Mouse (Mus musculus) brain, embryonic 14.5 days (tissue): Measurements from ENCODE around the gene Ubn1.

Experiments
- CTCF ChIP-seq: fragments of 200-500 bp; IDR thresholded peaks from 2 replicates; pipeline ENCODE4 v1.5.1; 2012; ENCODE audit warnings: inconsistent platforms, mild to moderate bottlenecking, moderate library complexity, borderline replicate concordance; ENCODE audit not compliant: insufficient read depth, insufficient read length; ENCODE audit errors: extremely low read depth
- POLR2A ChIP-seq: fragments of 200-500 bp; IDR thresholded peaks from 2 replicates; pipeline ENCODE4 v1.6.1; 2012; ENCODE audit warnings: mild to moderate bottlenecking, inconsistent platforms, borderline replicate concordance; ENCODE audit not compliant: poor library complexity, insufficient read depth, insufficient read length, severe bottlenecking; ENCODE audit errors: extremely low read depth

- TF ChIP-seq CTCF (no peak), POLR2A (no peak)
Observed at GRCm38 (mm10) chr16:5036649-5037234, 13.1 kb upstream of the Ubn1 start.
